Mouse (Mus musculus): ENCODE measurements around the gene Usp49. TPM values are rescaled to one million over a fixed set of nuclear protein-coding genes. Genes with fewer than 3 reads are reported as not detected.

The Usp49 gene
- total RNA-seq, 1 experiment from 2014 or later, result 8.8 TPM

Other genes starting within 250 kb of the Usp49 start
- gene Guca1b, start 245.3 kb upstream of the Usp49 start, total RNA-seq (2021), result 1.6 and 3.2 TPM in 2 replicates
- 2.2 TPM in 1 of 2 replicates, not detected in the other for gene Guca1a, start 230.1 kb upstream of the Usp49 start, total RNA-seq (2021)
- gene AI661453, start 194.1 kb upstream of the Usp49 start, total RNA-seq (2021), result 0.73 and 0.86 TPM in 2 replicates
- not detected in 2 replicates for gene 1700001C19Rik, start 193.3 kb upstream of the Usp49 start, total RNA-seq (2021)
- 21.1 and 25.7 TPM in 2 replicates for gene Taf8, start 128.4 kb upstream of the Usp49 start, total RNA-seq (2021)
- gene Ccnd3, start 125.6 kb upstream of the Usp49 start, total RNA-seq (2021), result 385 and 429 TPM in 2 replicates
- 15.5 and 22.0 TPM in 2 replicates for gene Bysl, start 19.2 kb upstream of the Usp49 start, total RNA-seq (2021)
- 38.7 and 40.5 TPM in 2 replicates for gene Med20, start 19.1 kb upstream of the Usp49 start, total RNA-seq (2021)
- 1.4 and 3.9 TPM in 2 replicates for gene Gm20517, start 19.1 kb upstream of the Usp49 start, total RNA-seq (2021)
- 213 and 228 TPM in 2 replicates for gene Tomm6, start 57.7 kb downstream of the Usp49 start, total RNA-seq (2021)
- gene Frs3, start 58.3 kb downstream of the Usp49 start, total RNA-seq (2021), result 4.3 and 8.0 TPM in 2 replicates
- gene Gm21981, start 63.8 kb downstream of the Usp49 start, total RNA-seq (2021), result 0.91 TPM in 1 of 2 replicates, not detected in the other
- gene Prickle4, start 64.0 kb downstream of the Usp49 start, total RNA-seq (2021), result 1.7 and 4.3 TPM in 2 replicates
- not detected in 2 replicates for gene Pgc, start 96.2 kb downstream of the Usp49 start, total RNA-seq (2021)
- gene Tfeb, start 106.3 kb downstream of the Usp49 start, total RNA-seq (2021), result 21.1 and 28.0 TPM in 2 replicates
- 2.4 TPM in 1 of 2 replicates, not detected in the other for gene Mdfi, start 204.0 kb downstream of the Usp49 start, total RNA-seq (2021)